Mouse (Mus musculus) heart, adult 2 months (tissue): ENCODE results near the gene Orc1.

Experiments used
- CTCF ChIP-seq: fragments of 200-600 bp; IDR thresholded peaks from 2 replicates; pipeline ENCODE4 v1.8.1; 2022; ENCODE audit warnings: antibody characterized with exemption, mild to moderate bottlenecking, moderate library complexity
- EP300 ChIP-seq: fragments of 200-500 bp; IDR thresholded peaks from 2 replicates; pipeline ENCODE4 v1.6.1; 2011; ENCODE audit warnings: low read depth, low read length, control low read depth; ENCODE audit not compliant: insufficient read depth
- POLR2A ChIP-seq: fragments of 200-500 bp; IDR thresholded peaks from 2 replicates; pipeline ENCODE4 v1.6.1; 2011; ENCODE audit warnings: mild to moderate bottlenecking, low read depth, low read length, control low read depth; ENCODE audit not compliant: insufficient read depth

- TF ChIP-seq CTCF (no peak), EP300 (no peak), POLR2A (no peak)
Measured at GRCm38 (mm10) chr4:108598306-108598705, 19.1 kb downstream of the Orc1 start.
